Mouse (Mus musculus) olfactory bulb, adult 2 months (tissue): ENCODE data around the gene Zfp365.

ENCODE experiments used
- CTCF ChIP-seq: fragments of 200-500 bp; IDR thresholded peaks from 2 replicates; pipeline ENCODE4 v1.5.1; 2012; ENCODE audit warnings: low read depth, mild to moderate bottlenecking, low read length, moderate library complexity; ENCODE audit not compliant: insufficient read depth
- POLR2A ChIP-seq: fragments of 200-500 bp; IDR thresholded peaks from 2 replicates; pipeline ENCODE4 v1.6.1; 2012; ENCODE audit warnings: mild to moderate bottlenecking, low read depth, low read length, moderate library complexity; ENCODE audit not compliant: insufficient read depth

- no peak for TF ChIP-seq POLR2A
- TF ChIP-seq CTCF = no peak
Measured at GRCm38 (mm10) chr10:67959982-67960381, 47.5 kb upstream of the Zfp365 start.
